Mouse (Mus musculus): Measurements from ENCODE around the gene Cbfb. TPM values are rescaled to one million over a fixed set of nuclear protein-coding genes. Genes with fewer than 3 reads are reported as not detected.

The Cbfb gene
- 120 and 124 TPM in 2 replicates for polyA plus RNA-seq (2016; fragmentation: Nextera tagmentation; extraction: Ambion mirVana)

DNA sequence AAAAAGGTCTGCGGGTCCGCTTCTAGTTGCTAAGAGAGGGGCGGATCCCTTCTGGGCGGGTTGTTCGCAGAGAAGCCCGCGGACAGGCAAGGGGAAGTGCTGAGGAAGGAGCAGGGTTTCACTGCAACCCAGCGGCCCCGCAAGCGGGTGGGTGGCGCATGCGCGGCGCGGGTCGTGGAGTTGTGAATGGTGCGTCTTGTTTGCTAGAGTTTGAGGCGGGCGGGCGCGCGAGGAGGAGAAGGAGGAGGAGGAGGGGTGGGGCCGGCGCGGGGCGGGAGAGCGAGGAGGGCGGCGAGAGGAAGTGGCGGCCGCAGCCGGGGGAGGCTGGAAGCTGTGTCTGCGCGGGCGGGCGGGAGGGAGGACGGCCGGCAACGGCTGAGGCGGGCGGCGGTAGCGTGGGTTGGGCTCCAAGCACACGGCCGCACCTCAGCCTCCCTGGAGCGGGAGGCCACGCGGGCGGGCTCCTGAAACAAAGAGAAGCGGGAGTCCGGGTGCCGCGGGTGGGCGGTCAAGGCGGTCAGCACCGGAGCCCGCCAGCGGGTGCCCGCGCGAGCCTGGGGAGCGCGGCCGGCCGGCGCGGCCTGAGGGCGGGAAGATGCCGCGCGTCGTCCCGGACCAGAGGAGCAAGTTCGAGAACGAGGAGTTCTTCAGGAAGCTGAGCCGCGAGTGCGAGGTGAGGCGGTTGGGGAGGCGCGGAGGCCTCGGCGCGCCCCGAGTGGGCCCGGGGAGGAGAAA, at the start of gene Cbfb:
Gene Cbfb, plus strand, starts transcription at position 294 of the 735 bp plus-strand sequence.
- peak within 1 kb of the TSS; percentile 99 for H3K27ac ChIP-seq
- H3K27me3 ChIP-seq, result no peaks in the 10 kb centered on the region
- peak; percentile 94 for ATAC-seq (ENCODE audit: insufficient number of reproducible peaks, insufficient read depth, low FRiP score, low TSS enrichment)
- H3K36me3 ChIP-seq, result no peaks in the 10 kb centered on the region
- peaks cover 26% of the 10 kb centered on the region for H3K4me1 ChIP-seq
- under 1% methylated on average over 69 of the region's 86 CpGs for WGBS
- no peaks in the 10 kb centered on the region for H3K9me3 ChIP-seq
- H3K4me3 ChIP-seq, result peak within 1 kb of the TSS; percentile 91
- peak within 1 kb of the TSS; percentile 91 for H3K9ac ChIP-seq
- H3K4me2 ChIP-seq (replicated peaks), result peak within 1 kb of the TSS; percentile 63

DNA sequence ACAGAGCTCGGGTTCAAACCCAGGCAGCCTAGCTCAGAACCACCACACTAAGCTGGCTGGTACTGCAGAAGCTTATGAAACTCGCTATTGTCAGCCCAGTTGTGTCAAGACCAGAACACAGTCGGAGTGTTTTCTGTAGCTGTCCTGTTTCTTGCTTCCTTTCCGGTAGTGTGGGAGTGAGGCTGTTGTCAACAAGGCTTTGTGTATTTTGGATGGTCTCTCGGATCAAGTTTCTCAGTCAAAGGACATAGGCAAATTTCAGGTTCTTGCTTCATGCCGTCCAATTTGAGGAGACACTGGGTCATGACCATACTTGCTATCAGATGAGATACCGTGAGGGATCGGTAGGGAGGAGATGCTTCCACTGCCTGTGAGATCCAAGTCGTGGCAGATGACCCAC, 40.6 kb upstream of the Cbfb start:
- Histone ChIP-seq H3K9me3 (no peaks in the 10 kb centered on the region), H3K27ac (no peak overlapping the region), H3K27me3 (no peaks in the 10 kb centered on the region), H3K4me2 (replicated peaks) (no peak overlapping the region), H3K4me1 (no peaks in the 10 kb centered on the region), H3K4me3 (no peak overlapping the region), H3K36me3 (no peaks in the 10 kb centered on the region), H3K9ac (no peak overlapping the region)
- ATAC-seq (ENCODE audit: insufficient number of reproducible peaks, insufficient read depth, low FRiP score, low TSS enrichment), result no peak
- WGBS, result 84% methylated on average over 9 of the region's 9 CpGs

DNA sequence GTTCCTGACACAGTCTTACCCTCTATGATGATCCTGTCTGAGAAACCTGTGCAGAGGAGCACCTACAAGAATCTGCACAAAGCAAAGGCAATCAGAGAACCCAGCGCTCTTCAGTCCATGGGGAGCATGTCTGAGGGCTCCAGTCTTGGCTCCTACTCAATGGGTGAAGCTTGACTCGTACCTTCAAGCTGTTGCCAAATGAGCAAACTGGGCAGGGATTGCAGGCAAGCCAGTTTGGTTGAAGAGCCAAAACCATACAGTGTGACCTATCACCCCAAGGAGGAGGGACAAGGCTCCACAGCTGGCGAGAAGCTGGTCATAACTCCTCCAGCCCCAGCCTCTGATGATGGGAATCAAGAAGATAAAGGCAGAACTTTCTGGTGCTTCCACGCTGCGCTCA, 39.0 kb upstream of the Cbfb start, which contains the start of gene Ces4a:
Gene Ces4a, plus strand, starts transcription at position 292 of the 400 bp plus-strand sequence.
- WGBS, result 78% methylated on average over 5 of the region's 5 CpGs
- Histone ChIP-seq H3K4me1 (no peaks in the 10 kb centered on the region), H3K36me3 (no peaks in the 10 kb centered on the region), H3K27me3 (no peaks in the 10 kb centered on the region), H3K9me3 (no peaks in the 10 kb centered on the region), H3K27ac (no peak within 1 kb of the TSS), H3K4me3 (no peak within 1 kb of the TSS), H3K4me2 (replicated peaks) (no peak within 1 kb of the TSS), H3K9ac (no peak within 1 kb of the TSS)
- no peak for ATAC-seq (ENCODE audit: insufficient number of reproducible peaks, insufficient read depth, low FRiP score, low TSS enrichment)

DNA sequence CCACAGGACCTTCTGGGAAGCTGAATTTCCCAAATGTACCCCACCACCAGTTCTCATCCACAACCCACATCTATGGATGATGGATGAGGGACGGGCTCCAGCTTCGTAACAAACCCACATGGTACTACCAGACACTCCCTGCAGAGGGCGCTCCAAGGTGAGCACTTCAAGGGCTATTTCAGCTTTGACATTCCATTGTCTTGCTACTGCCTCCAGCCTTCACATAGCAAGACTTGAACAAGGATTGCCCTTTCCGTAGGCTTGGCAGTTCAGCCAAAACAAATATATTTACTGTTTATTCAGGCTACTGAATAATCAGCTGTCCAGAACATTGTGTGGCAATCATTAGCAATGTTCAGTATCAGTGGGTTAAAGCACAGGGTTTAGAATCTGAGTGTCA, 32.1 kb upstream of the Cbfb start:
- no peak overlapping the region for H3K4me3 ChIP-seq
- ATAC-seq (ENCODE audit: insufficient number of reproducible peaks, insufficient read depth, low FRiP score, low TSS enrichment), result no peak
- H3K27ac ChIP-seq, result no peak overlapping the region
- no peak overlapping the region for H3K4me2 ChIP-seq (replicated peaks)
- H3K4me1 ChIP-seq, result no peaks in the 10 kb centered on the region
- no peaks in the 10 kb centered on the region for H3K27me3 ChIP-seq
- no peak overlapping the region for H3K9ac ChIP-seq
- H3K36me3 ChIP-seq, result no peaks in the 10 kb centered on the region
- no peaks in the 10 kb centered on the region for H3K9me3 ChIP-seq
- 22% methylated on average over 4 of the region's 4 CpGs for WGBS

DNA sequence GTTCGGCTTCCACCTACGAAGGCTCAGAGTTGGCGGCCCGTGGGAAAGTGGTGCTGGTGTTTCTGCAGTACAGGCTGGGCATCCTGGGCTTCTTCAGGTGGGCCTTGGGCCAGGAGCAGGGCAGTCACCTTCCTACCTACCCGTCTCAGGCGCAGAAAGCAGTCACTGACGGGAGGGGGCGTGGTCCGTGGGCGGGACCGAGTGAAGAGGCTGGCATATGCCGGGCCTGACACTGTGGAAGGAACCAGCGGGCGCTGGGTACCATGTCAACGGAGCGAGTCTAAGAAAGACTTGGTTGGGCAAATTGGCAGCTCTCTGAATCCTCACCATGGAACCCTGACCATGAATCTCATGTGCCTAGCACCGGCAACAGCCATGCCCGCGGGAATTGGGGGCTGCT, 28.1 kb upstream of the Cbfb start:
- Histone ChIP-seq H3K9me3 (no peaks in the 10 kb centered on the region), H3K9ac (no peak overlapping the region), H3K27me3 (no peaks in the 10 kb centered on the region), H3K4me1 (no peaks in the 10 kb centered on the region), H3K27ac (no peak overlapping the region), H3K4me2 (replicated peaks) (no peak overlapping the region), H3K4me3 (no peak overlapping the region), H3K36me3 (no peaks in the 10 kb centered on the region)
- WGBS, result 40% methylated on average over 19 of the region's 19 CpGs
- ATAC-seq (ENCODE audit: insufficient number of reproducible peaks, insufficient read depth, low FRiP score, low TSS enrichment), result 0 out of 2 replicates have a peak, but pooled peaks have one; percentile 15

DNA sequence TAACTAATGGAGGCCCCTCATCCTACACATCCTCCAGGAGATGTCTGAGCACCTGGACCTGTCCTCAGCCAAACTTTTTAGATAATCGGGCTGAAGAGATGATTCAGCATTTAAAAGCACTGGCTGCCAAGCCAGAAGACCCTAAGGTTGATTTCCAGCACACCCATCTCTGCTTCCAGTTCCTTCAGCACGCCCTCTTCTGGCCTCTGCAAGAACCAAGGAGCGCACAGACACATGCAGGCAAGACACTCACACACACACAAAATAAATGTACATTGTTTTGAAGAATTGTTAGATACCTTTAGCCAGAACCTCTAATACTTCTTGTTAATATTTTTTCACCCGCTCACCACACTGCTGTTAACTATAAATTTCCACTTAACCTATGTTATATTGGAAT, 18.8 kb upstream of the Cbfb start:
- Histone ChIP-seq H3K4me2 (replicated peaks) (no peak overlapping the region), H3K9me3 (no peaks in the 10 kb centered on the region), H3K27me3 (peaks cover 14% of the 10 kb centered on the region), H3K4me3 (no peak overlapping the region), H3K9ac (no peak overlapping the region), H3K36me3 (no peaks in the 10 kb centered on the region), H3K4me1 (peaks cover 10% of the 10 kb centered on the region), H3K27ac (no peak overlapping the region)
- ATAC-seq (ENCODE audit: insufficient number of reproducible peaks, insufficient read depth, low FRiP score, low TSS enrichment), result no peak
- 49% methylated on average over 4 of the region's 4 CpGs for WGBS

DNA sequence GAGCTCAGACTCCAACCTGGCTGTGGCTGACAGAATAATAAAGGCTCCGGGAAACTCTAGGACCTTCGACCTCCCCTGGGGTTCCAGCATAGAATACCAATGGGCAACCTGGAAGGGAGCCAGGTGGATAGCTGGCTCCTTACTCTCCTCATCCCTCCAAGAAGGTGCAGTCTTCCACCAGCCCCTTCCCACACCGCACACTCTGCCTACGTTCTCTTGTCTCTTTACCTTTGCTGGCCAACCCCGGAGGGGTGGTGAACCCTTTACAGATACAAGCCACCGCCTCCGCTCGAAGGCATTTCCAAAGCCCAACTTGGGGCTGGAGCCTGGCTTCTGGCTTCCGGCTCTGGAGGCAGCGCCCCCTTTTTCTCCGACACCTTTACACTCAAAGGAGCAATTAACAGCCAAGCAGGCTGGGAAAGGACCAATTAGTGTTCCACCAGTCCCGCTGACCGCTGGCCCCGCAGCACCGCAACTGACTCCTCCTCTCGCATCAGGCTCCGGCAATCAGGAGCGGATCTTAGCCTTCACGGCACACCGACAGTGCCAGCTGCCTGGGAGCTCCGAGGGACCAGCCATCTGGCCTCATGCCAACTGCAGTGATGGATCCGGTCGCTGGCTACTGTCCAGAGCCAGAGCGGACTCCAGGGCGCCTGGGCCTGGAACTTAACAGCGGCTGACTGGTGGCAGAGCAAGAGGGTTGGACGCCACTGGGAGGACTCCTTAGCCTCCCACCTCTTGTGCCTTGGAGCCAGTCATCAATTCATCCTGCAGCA, 17.7 kb upstream of the Cbfb start:
- peaks cover 14% of the 10 kb centered on the region for H3K27me3 ChIP-seq
- H3K27ac ChIP-seq, result 0 out of 2 replicates have a peak overlapping the region, but pooled peaks have one; percentile 56
- peak overlapping the region; percentile 57 for H3K4me2 ChIP-seq (replicated peaks)
- WGBS, result 1% methylated on average over 27 of the region's 27 CpGs
- ATAC-seq (ENCODE audit: insufficient number of reproducible peaks, insufficient read depth, low FRiP score, low TSS enrichment), result peak; percentile 65
- peak overlapping the region; percentile 21 for H3K9ac ChIP-seq
- H3K36me3 ChIP-seq, result no peaks in the 10 kb centered on the region
- H3K4me3 ChIP-seq, result peak overlapping the region; percentile 32
- no peaks in the 10 kb centered on the region for H3K9me3 ChIP-seq
- peaks cover 10% of the 10 kb centered on the region for H3K4me1 ChIP-seq

DNA sequence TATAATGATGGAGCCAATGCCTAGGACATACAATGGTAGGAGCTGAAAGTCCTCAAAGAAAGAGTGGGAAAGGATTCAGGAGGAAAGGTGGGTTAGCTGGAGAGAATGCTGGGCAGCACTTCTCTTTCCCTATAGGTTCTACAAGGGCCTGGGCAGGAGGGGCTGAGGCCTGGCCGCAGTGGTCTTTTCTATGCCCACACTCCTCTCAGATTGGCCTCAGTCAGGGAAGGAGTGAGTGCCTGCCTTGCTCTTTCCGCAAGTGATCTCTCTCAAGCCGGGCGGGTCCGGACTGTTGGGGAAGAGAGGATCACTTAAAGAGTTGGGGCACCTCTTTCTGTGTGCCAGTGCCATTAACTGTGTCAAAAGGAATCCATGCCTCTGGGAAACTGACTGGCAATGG, 16.2 kb upstream of the Cbfb start:
- no peak for ATAC-seq (ENCODE audit: insufficient number of reproducible peaks, insufficient read depth, low FRiP score, low TSS enrichment)
- no peak overlapping the region for H3K27ac ChIP-seq
- H3K4me1 ChIP-seq, result peaks cover 10% of the 10 kb centered on the region
- no peaks in the 10 kb centered on the region for H3K36me3 ChIP-seq
- peaks cover 14% of the 10 kb centered on the region for H3K27me3 ChIP-seq
- H3K9ac ChIP-seq, result no peak overlapping the region
- no peak overlapping the region for H3K4me3 ChIP-seq
- WGBS, result 83% methylated on average over 5 of the region's 5 CpGs
- H3K9me3 ChIP-seq, result no peaks in the 10 kb centered on the region
- no peak overlapping the region for H3K4me2 ChIP-seq (replicated peaks)

DNA sequence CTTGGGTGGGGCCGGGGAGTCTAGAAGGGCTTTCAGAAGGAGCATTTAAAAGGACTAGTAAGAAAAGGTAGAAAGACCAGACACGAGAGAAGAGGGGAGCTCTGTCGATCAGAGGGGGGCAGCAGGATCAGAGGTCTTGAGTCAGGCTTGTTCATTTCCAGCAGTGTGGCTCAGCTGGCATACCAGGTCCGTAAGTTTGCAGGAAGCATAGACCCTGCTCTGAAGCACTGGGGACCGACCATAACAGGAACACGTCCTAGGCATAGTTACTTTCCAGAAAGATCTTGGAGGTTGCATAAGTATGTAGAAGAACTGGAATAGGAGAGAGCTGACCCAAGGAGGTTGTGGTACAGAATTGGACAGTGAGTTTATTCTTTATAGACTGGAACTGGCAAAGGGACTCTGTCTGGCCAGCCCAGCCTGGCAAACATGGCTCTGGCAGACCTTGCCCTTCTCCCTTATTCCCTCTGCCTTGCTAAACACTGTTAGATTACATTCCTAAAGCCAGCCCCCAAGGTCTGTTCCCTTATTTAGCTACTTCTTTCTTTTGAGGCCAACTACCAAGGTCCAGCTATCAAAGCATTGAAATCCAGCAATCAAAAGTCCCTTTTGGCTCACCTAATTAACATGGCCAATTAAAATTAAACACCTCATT, 15.3 kb upstream of the Cbfb start:
- WGBS, result 83% methylated on average over 6 of the region's 6 CpGs
- ATAC-seq (ENCODE audit: insufficient number of reproducible peaks, insufficient read depth, low FRiP score, low TSS enrichment), result no peak
- no peak overlapping the region for H3K27ac ChIP-seq

DNA sequence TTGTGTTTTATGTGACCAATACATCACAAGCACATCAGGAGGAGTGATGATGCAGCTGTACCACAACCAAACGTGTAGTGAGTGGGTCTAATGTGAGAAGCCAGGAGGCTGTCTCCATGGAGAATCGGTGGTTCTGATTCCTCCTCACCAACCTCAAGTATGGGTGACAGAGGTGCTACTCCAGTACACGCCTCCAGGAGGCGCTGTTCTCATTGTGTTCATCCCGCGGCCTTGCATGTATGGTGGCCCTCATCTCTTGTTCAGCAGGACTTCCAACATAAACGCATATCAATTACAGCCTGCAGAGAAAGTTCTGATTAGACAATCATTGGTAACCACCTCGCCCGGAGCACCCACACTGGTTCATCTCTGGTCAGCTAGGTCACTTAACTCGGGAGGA, 12.9 kb upstream of the Cbfb start:
- no peak for ATAC-seq (ENCODE audit: insufficient number of reproducible peaks, insufficient read depth, low FRiP score, low TSS enrichment)

More for the DNA sequence above, 15.3 kb upstream of the Cbfb start:
- Histone ChIP-seq H3K9me3 (no peaks in the 10 kb centered on the region), H3K27me3 (peaks cover 14% of the 10 kb centered on the region), H3K36me3 (no peaks in the 10 kb centered on the region), H3K4me2 (replicated peaks) (no peak overlapping the region), H3K4me3 (no peak overlapping the region), H3K9ac (no peak overlapping the region), H3K4me1 (peaks cover 10% of the 10 kb centered on the region)

DNA sequence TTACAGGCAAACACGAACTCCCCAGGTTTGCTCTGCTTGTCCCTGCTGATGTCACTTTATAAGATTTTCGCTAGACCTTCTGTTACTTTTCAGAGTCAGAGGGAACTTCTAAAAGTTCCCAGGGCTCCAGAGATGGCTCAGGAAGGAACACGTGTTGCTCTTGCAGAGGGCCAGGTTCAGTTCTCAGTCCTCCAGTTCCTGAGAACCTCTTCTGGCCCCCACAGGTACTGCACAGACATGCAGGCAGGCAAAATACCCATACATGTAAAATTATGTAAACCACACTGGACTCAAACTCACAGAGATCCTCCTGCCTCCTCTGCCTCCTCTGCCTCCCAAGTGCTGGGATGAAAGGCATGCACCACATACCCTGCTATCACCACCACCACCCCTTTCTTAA, 12.4 kb upstream of the Cbfb start:
- Histone ChIP-seq H3K4me1 (peaks cover 8% of the 10 kb centered on the region), H3K4me3 (no peak overlapping the region), H3K36me3 (no peaks in the 10 kb centered on the region), H3K27me3 (peaks cover 3% of the 10 kb centered on the region; the same call in 1 of the 2 replicates), H3K27ac (no peak overlapping the region), H3K9me3 (no peaks in the 10 kb centered on the region), H3K4me2 (replicated peaks) (no peak overlapping the region), H3K9ac (no peak overlapping the region)
- no peak for ATAC-seq (ENCODE audit: insufficient number of reproducible peaks, insufficient read depth, low FRiP score, low TSS enrichment)
- WGBS, result 69% methylated on average over 3 of the region's 3 CpGs

More for the DNA sequence above, 12.9 kb upstream of the Cbfb start:
- Histone ChIP-seq H3K27ac (no peak overlapping the region), H3K27me3 (peaks cover 8% of the 10 kb centered on the region), H3K36me3 (no peaks in the 10 kb centered on the region), H3K9ac (no peak overlapping the region), H3K4me1 (peaks cover 13% of the 10 kb centered on the region), H3K4me3 (no peak overlapping the region), H3K9me3 (no peaks in the 10 kb centered on the region), H3K4me2 (replicated peaks) (no peak overlapping the region)
- 54% methylated on average over 10 of the region's 10 CpGs for WGBS

All from embryonic facial prominence, embryonic 12.5 days (tissue).